Mouse (Mus musculus): ENCODE results near the gene S100a11. TPM values are rescaled to one million over a fixed set of nuclear protein-coding genes. Genes with fewer than 3 reads are reported as not detected.

The S100a11 gene
- polyA plus RNA-seq, 1 experiment from 2014 or later = 1,735 TPM

DNA sequence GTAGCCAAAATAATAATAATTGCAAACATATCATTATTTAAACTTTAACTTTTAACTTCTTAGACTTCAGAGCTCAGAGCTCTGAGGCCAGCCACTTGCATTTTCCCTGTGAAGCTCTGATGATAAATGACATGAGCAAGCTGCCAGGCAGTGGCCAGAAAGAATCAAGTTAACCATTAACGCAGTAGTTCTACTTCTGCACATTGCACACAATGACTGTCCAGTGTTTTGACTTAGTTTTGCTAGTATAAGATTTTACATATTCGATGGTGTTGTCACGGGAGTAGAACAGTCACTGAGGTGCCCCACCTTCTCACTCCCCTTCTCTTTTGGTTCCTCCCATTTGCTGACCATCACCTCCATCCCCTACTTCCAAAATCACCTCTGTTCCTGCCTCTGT lies 23.2 kb upstream of the S100a11 start:
- Histone ChIP-seq H3K9me3 (ENCODE audit: control insufficient read depth, low read length) (no peaks in the 10 kb centered on the region), H3K27ac (replicated peaks; ENCODE audit: low read depth, low read length) (no peak overlapping the region), H3K4me2 (ENCODE audit: low read depth, low read length) (no peak overlapping the region), H3K27me3 (replicated peaks; ENCODE audit: control insufficient read depth, insufficient read depth, low read length) (no peaks in the 10 kb centered on the region), H3K9ac (ENCODE audit: low read depth, low read length) (no peak overlapping the region), H3K4me1 (ENCODE audit: control insufficient read depth, insufficient read depth, low read length) (no peaks in the 10 kb centered on the region), H3K4me3 (ENCODE audit: low read depth, low read length) (no peak overlapping the region), H3K36me3 (ENCODE audit: control insufficient read depth, insufficient read depth, low read length) (no peaks in the 10 kb centered on the region)
- WGBS = 83% methylated on average over 3 of the region's 3 CpGs
- ATAC-seq (ENCODE audit: low read depth) (no peak), DNase-seq (ENCODE audit: low spot score) (no peak)

DNA sequence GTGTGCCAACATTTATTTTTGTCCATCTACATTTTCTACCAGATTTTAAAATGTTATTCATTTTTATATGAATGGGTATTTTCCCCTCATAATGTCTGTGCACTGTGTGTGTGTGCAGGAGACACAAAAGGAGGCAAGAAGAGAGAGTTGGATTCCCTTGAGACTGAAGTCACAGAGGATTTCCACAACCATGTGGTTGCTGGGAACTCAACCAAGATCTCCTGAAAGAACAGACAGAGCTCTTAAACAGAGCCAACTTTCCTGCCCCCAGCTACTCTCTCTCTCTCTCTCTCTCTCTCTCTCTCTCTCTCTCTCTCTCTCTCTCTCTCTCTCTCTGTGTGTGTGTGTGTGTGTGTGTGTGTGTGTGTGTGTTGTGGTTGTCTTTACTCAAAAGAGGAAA lies 21.2 kb upstream of the S100a11 start:
- Histone ChIP-seq H3K4me1 (ENCODE audit: control insufficient read depth, insufficient read depth, low read length) (no peaks in the 10 kb centered on the region), H3K9ac (ENCODE audit: low read depth, low read length) (no peak overlapping the region), H3K4me2 (ENCODE audit: low read depth, low read length) (no peak overlapping the region), H3K27me3 (replicated peaks; ENCODE audit: control insufficient read depth, insufficient read depth, low read length) (no peaks in the 10 kb centered on the region), H3K27ac (replicated peaks; ENCODE audit: low read depth, low read length) (no peak overlapping the region), H3K4me3 (ENCODE audit: low read depth, low read length) (no peak overlapping the region), H3K9me3 (ENCODE audit: control insufficient read depth, low read length) (no peaks in the 10 kb centered on the region), H3K36me3 (ENCODE audit: control insufficient read depth, insufficient read depth, low read length) (no peaks in the 10 kb centered on the region)
- no peak for ATAC-seq (ENCODE audit: low read depth)
- no peak for DNase-seq (ENCODE audit: low spot score)

DNA sequence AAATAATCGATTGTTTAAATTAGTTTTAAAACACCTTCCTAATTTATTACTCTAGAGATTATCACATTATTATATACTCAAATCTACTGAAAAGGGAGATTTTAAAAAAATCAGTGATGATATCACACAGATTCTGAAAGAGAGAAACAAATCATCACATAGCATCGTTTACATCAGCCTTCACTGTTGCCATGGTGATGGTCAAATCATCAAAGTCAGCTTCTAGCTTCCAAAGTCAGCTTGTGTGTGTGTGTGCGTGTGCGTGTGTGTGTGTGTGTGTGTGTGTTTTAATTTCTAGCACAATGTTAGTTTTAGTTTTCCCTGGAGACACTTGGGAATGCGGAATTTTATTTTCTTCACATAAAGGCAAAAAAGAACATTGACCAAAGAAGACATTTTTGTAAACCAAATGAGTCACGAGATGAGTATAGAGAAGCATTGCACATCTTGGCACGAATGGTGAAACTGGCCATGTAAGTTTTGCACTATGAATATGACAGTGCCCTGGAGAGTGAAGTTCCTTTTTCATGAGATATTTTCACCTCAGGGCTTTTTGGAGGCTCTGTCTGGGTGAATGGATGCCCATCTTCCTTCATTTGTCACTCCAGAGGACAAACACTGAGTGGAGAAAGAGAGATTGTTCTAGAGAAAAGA lies 15.6 kb upstream of the S100a11 start:
- Histone ChIP-seq H3K9ac (ENCODE audit: low read depth, low read length) (no peak overlapping the region), H3K4me2 (ENCODE audit: low read depth, low read length) (no peak overlapping the region), H3K4me3 (ENCODE audit: low read depth, low read length) (no peak overlapping the region), H3K36me3 (ENCODE audit: control insufficient read depth, insufficient read depth, low read length) (no peaks in the 10 kb centered on the region), H3K27me3 (replicated peaks; ENCODE audit: control insufficient read depth, insufficient read depth, low read length) (no peaks in the 10 kb centered on the region), H3K27ac (replicated peaks; ENCODE audit: low read depth, low read length) (no peak overlapping the region), H3K9me3 (ENCODE audit: control insufficient read depth, low read length) (no peaks in the 10 kb centered on the region), H3K4me1 (ENCODE audit: control insufficient read depth, insufficient read depth, low read length) (no peaks in the 10 kb centered on the region)
- ATAC-seq (ENCODE audit: low read depth) (no peak), DNase-seq (ENCODE audit: low spot score) (no peak)
- 81% methylated on average over 7 of the region's 7 CpGs for WGBS

DNA sequence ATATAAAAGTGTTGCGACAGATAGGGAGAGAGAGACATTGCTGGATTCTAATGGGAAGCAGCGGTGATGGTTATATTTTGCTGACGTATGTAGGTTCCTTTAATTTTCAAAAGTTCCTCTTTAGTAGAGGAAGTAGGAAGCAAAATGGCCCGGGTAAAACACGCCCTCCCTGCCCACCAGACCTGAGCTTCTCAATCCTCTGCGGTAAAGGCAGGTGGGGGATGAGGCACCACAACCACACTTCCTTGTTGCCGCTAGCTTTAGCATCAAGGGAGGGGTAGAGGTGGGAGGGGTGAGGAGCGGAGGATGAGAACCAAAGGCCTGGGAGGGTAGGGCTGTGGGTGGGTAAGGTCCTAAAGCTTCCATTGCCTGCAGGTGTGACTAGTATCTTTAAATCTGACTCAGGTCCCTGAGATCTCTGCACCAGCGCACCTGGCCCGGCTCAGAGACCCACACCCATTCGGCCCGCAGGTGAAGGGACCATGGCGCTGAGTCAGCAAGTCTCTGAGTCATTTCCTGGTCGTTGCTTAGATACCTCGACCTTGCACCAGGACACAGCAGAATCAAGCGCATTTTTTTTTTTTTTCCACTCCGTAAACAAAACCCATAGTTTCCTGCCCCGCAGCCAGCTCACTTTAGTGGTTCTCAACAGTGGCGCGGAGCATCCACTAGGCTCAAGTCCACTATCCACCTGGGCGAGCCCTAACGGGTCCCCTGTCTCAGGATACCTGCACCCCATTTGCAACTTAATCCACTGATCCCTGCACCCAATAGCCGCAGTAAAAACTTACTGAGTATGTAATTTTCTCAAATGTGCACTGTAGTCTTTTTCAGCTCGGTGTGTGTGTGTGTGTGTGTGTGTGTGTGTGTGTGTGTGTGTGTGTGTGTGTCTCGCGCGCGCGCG lies 14.1 kb upstream of the S100a11 start:
- H3K4me1 ChIP-seq (ENCODE audit: control insufficient read depth, insufficient read depth, low read length) = no peaks in the 10 kb centered on the region
- no peak overlapping the region for H3K9ac ChIP-seq (ENCODE audit: low read depth, low read length)
- no peaks in the 10 kb centered on the region for H3K36me3 ChIP-seq (ENCODE audit: control insufficient read depth, insufficient read depth, low read length)
- peak overlapping the region; percentile 48 for H3K27ac ChIP-seq (replicated peaks; ENCODE audit: low read depth, low read length)
- DNase-seq (ENCODE audit: low spot score) (peak; percentile 67), ATAC-seq (ENCODE audit: low read depth) (peak; percentile 80)
- H3K27me3 ChIP-seq (replicated peaks; ENCODE audit: control insufficient read depth, insufficient read depth, low read length) = no peaks in the 10 kb centered on the region
- H3K4me2 ChIP-seq (ENCODE audit: low read depth, low read length) = peak overlapping the region; percentile 34
- peak overlapping the region; percentile 15; the same call in 1 of the 2 replicates for H3K4me3 ChIP-seq (ENCODE audit: low read depth, low read length)
- H3K9me3 ChIP-seq (ENCODE audit: control insufficient read depth, low read length) = no peaks in the 10 kb centered on the region
- 32% methylated on average over 30 of the region's 30 CpGs for WGBS

DNA sequence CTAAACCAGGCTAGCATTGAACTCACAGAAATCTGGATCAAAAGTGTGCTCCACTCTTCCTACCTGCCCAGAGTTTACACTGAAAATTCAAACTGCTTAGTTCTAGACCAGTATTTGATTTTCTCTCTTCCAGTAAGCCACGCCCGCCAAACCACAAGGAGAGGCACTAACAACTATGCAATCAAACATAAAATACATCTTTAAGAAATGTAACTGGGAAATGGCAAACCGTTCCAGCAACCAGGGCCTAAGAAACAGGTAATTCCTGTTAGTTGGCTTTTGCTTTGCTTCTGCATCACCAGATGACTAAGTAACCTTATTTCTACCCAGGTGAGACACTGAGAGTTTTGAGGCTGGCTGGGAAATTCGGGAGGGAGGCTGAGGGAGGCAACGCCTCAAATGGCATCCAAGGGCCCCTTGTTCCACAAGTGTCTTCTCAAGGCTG lies 13.4 kb upstream of the S100a11 start:
- Histone ChIP-seq H3K27ac (replicated peaks; ENCODE audit: low read depth, low read length) (peak overlapping the region; percentile 48), H3K4me1 (ENCODE audit: control insufficient read depth, insufficient read depth, low read length) (no peaks in the 10 kb centered on the region), H3K4me2 (ENCODE audit: low read depth, low read length) (peak overlapping the region; percentile 34; the same call in 1 of the 2 replicates), H3K9me3 (ENCODE audit: control insufficient read depth, low read length) (no peaks in the 10 kb centered on the region), H3K4me3 (ENCODE audit: low read depth, low read length) (no peak overlapping the region), H3K36me3 (ENCODE audit: control insufficient read depth, insufficient read depth, low read length) (no peaks in the 10 kb centered on the region), H3K9ac (ENCODE audit: low read depth, low read length) (no peak overlapping the region), H3K27me3 (replicated peaks; ENCODE audit: control insufficient read depth, insufficient read depth, low read length) (no peaks in the 10 kb centered on the region)
- 52% methylated on average over 5 of the region's 5 CpGs for WGBS
- peak; percentile 82 for DNase-seq (ENCODE audit: low spot score)
- ATAC-seq (ENCODE audit: low read depth) = peak; percentile 82

DNA sequence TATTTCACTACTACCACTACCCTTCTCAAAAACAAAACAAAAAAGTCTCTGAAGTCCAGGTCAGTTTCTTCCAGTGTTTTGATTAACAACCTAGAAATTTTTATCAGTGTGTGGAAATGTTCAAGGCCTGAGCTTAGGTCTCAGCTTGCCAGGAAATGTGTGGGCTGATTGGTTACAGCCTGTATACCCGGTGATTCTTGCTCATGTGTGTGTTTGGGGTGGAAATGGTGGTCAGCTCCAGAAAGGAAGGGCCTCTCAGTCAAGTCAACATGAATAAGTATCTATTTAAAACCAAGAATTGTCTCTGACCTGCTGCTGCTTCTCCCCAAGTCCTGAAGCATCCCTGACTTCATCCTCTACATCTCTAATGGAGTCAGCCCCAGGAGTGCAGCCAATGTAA lies 11.0 kb upstream of the S100a11 start:
- DNase-seq (ENCODE audit: low spot score) (no peak), ATAC-seq (ENCODE audit: low read depth) (no peak)
- H3K4me2 ChIP-seq (ENCODE audit: low read depth, low read length) = no peak overlapping the region
- no peak overlapping the region for H3K4me3 ChIP-seq (ENCODE audit: low read depth, low read length)
- WGBS = 57% methylated on average over 1 of the region's 1 CpGs
- no peaks in the 10 kb centered on the region for H3K9me3 ChIP-seq (ENCODE audit: control insufficient read depth, low read length)
- no peak overlapping the region for H3K9ac ChIP-seq (ENCODE audit: low read depth, low read length)
- no peaks in the 10 kb centered on the region for H3K27me3 ChIP-seq (replicated peaks; ENCODE audit: control insufficient read depth, insufficient read depth, low read length)
- no peak overlapping the region for H3K27ac ChIP-seq (replicated peaks; ENCODE audit: low read depth, low read length)
- no peaks in the 10 kb centered on the region for H3K4me1 ChIP-seq (ENCODE audit: control insufficient read depth, insufficient read depth, low read length)
- H3K36me3 ChIP-seq (ENCODE audit: control insufficient read depth, insufficient read depth, low read length) = no peaks in the 10 kb centered on the region

DNA sequence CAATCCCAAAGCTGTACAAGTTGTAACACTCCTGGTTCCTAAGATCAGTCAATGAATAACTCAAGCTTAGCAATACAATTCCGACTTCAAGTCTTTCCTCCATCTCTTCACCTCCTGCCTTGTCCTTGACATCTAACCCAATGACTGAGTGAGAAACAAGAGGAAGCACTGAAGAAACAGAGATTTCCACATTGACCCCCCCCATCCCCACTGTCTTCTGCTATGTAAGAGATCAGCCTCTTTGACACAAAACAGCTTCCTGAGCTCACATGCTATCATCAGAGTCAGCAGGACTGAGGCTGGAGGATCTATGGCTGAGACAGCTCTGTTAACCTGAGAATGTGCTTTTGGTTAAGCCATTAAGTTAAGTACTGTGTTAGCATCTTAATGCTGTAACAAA lies 9.3 kb upstream of the S100a11 start:
- Histone ChIP-seq H3K36me3 (ENCODE audit: control insufficient read depth, insufficient read depth, low read length) (no peaks in the 10 kb centered on the region), H3K27me3 (replicated peaks; ENCODE audit: control insufficient read depth, insufficient read depth, low read length) (no peaks in the 10 kb centered on the region), H3K4me3 (ENCODE audit: low read depth, low read length) (no peak overlapping the region), H3K27ac (replicated peaks; ENCODE audit: low read depth, low read length) (no peak overlapping the region), H3K9me3 (ENCODE audit: control insufficient read depth, low read length) (no peaks in the 10 kb centered on the region), H3K4me2 (ENCODE audit: low read depth, low read length) (no peak overlapping the region), H3K4me1 (ENCODE audit: control insufficient read depth, insufficient read depth, low read length) (no peaks in the 10 kb centered on the region), H3K9ac (ENCODE audit: low read depth, low read length) (no peak overlapping the region)
- no peak for DNase-seq (ENCODE audit: low spot score)
- 79% methylated on average over 1 of the region's 1 CpGs for WGBS
- no peak for ATAC-seq (ENCODE audit: low read depth)

DNA sequence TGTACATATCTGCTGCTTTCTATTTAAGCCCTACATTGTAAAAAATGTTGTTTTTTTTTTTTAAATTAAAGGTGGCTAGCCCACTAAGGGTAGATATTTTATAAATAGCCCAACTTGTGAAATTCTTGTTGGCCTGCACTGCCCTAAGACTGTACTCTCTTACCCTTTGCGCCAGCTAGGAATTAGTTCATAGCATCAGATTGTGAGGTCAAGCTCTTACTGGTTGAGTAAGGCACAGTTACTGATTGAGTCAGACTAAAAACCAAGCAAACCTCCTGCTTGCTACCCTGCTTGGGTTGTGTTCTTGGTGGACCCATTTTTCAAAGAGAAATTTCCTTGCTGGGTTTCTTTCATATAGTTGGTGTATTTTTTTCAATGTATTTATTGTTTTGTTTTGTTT lies 8.5 kb upstream of the S100a11 start:
- WGBS = 92% methylated on average over 1 of the region's 1 CpGs

More for the DNA sequence above, 8.5 kb upstream of the S100a11 start:
- Histone ChIP-seq H3K4me3 (ENCODE audit: low read depth, low read length) (no peak overlapping the region), H3K4me1 (ENCODE audit: control insufficient read depth, insufficient read depth, low read length) (no peaks in the 10 kb centered on the region), H3K36me3 (ENCODE audit: control insufficient read depth, insufficient read depth, low read length) (no peaks in the 10 kb centered on the region), H3K27ac (replicated peaks; ENCODE audit: low read depth, low read length) (no peak overlapping the region), H3K27me3 (replicated peaks; ENCODE audit: control insufficient read depth, insufficient read depth, low read length) (no peaks in the 10 kb centered on the region), H3K4me2 (ENCODE audit: low read depth, low read length) (no peak overlapping the region), H3K9me3 (ENCODE audit: control insufficient read depth, low read length) (no peaks in the 10 kb centered on the region), H3K9ac (ENCODE audit: low read depth, low read length) (no peak overlapping the region)
- ATAC-seq (ENCODE audit: low read depth) (no peak), DNase-seq (ENCODE audit: low spot score) (no peak)

Measured in embryonic facial prominence, embryonic 14.5 days (tissue).